Mouse (Mus musculus) neural tube, embryonic 14.5 days (tissue): Measurements from ENCODE around the gene Ankrd44. TPM values are rescaled to one million over a fixed set of nuclear protein-coding genes. Genes with fewer than 3 reads are reported as not detected.

Experiments used
- ATAC-seq: fragments of 200-750 bp; cut with Nextera tagmentation; 2 replicates; pipeline ENCODE4 v1.8.0; 2017; ENCODE audit warnings: low read depth, mild to moderate bottlenecking, moderate TSS enrichment, moderate library complexity
- H3K27ac ChIP-seq: fragments of 300-500 bp; sonication (generic); 2 replicates; pipeline ENCODE4 v1.5.1; 2014; ENCODE audit warnings: low read depth, mild to moderate bottlenecking, control low read depth, low read length, moderate library complexity, mixed read lengths
- H3K27me3 ChIP-seq: fragments of 300-500 bp; sonication (generic); 2 replicates; pipeline ENCODE4 v1.6.1; 2014; ENCODE audit warnings: low read length; ENCODE audit not compliant: control insufficient read depth, insufficient read depth
- H3K36me3 ChIP-seq: fragments of 300-500 bp; sonication (generic); 2 replicates; pipeline ENCODE4 v1.6.1; 2014; ENCODE audit warnings: low read length, mixed read lengths; ENCODE audit not compliant: control insufficient read depth, insufficient read depth
- H3K4me1 ChIP-seq: fragments of 300-500 bp; sonication (generic); 2 replicates; pipeline ENCODE4 v1.6.1; 2014; ENCODE audit warnings: low read length; ENCODE audit not compliant: control insufficient read depth, insufficient read depth
- H3K4me2 ChIP-seq: fragments of 300-500 bp; sonication (generic); 2 replicates; pipeline ENCODE4 v1.6.1; 2014; ENCODE audit warnings: mild to moderate bottlenecking, low read depth, low read length, control low read depth
- H3K4me3 ChIP-seq: fragments of 300-500 bp; sonication (generic); 2 replicates; pipeline ENCODE4 v1.5.1; 2014; ENCODE audit warnings: low read depth, low read length, control low read depth, mixed read lengths
- H3K9ac ChIP-seq: fragments of 300-500 bp; sonication (generic); replicated peaks from 2 replicates; pipeline ENCODE4 v1.6.1; 2014; ENCODE audit warnings: low read depth, mild to moderate bottlenecking, control low read depth, low read length, mixed read lengths
- H3K9me3 ChIP-seq: fragments of 300-500 bp; sonication (generic); 2 replicates; pipeline ENCODE4 v1.6.1; 2016; ENCODE audit warnings: low read length; ENCODE audit not compliant: control insufficient read depth
- WGBS: fragments of 180-500 bp; shearing (Covaris S2); extraction: QIAGEN DNeasy Blood & Tissue Kit; methylation state at CpG from one replicate; pipeline ENCODE4 v1.1.7; 2014; 5-methylcytosine and 5-hydroxymethylcytosine counted together
- polyA plus RNA-seq: library from polyadenylated mRNA; unstranded; fragments of >200 nt; fragmentation: Nextera tagmentation; extraction: Ambion mirVana; gene quantifications from 2 replicates; pipeline ENCODE4 v1.2.1, GENCODE M21; 2014

Gene Ankrd44
- polyA plus RNA-seq, 1 experiment from 2014 or later: 41.0 TPM

DNA sequence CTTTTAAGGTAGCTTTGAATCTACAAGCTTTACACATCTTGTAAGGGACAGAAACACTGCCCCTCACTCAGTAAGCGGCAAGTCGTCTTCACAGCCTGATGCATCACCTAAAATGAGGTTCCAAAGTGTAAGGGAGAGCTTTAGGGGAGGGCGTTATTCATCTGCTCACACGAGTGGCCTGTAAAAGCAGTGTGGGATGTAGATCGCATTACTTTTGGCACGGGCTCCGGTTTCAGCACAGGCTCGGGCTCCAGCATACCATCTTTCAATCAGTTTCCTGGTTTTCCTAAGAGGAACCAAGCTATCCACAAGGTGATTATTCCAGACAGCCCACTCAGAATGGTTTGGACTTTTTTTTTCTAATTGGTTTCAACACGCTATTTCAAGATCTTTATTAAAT is 74.6 kb downstream of the Ankrd44 start:
- Histone ChIP-seq H3K9ac (no peak overlapping the region), H3K27me3 (no peaks in the 10 kb centered on the region), H3K4me3 (no peak overlapping the region), H3K9me3 (no peaks in the 10 kb centered on the region), H3K4me2 (no peak overlapping the region), H3K36me3 (no peaks in the 10 kb centered on the region), H3K27ac (no peak overlapping the region), H3K4me1 (peaks cover 7% of the 10 kb centered on the region; the same call in 1 of the 2 replicates)
- ATAC-seq: no peak
- 72% methylated on average over 9 of the region's 9 CpGs for WGBS

GRCm38 (mm10) chr1:54850077-54850476 is 76.1 kb downstream of the Ankrd44 start:
- 51% methylated on average over 8 of the region's 8 CpGs for WGBS
- no peak for ATAC-seq
- H3K4me2 ChIP-seq: no peak overlapping the region
- no peaks in the 10 kb centered on the region for H3K27me3 ChIP-seq
- no peak overlapping the region for H3K9ac ChIP-seq
- no peak overlapping the region for H3K27ac ChIP-seq
- H3K9me3 ChIP-seq: no peaks in the 10 kb centered on the region
- no peak overlapping the region for H3K4me3 ChIP-seq
- no peaks in the 10 kb centered on the region for H3K36me3 ChIP-seq
- H3K4me1 ChIP-seq: peaks cover 7% of the 10 kb centered on the region; the same call in 1 of the 2 replicates

- no peak overlapping the region for H3K9ac ChIP-seq
- no peak for ATAC-seq
- WGBS: 89% methylated on average over 1 of the region's 1 CpGs
Measured at GRCm38 (mm10) chr1:54847238-54847637, 78.9 kb downstream of the Ankrd44 start.

GRCm38 (mm10) chr1:54846346-54847000 is 79.7 kb downstream of the Ankrd44 start:
- Histone ChIP-seq H3K4me3 (no peak overlapping the region), H3K4me1 (no peaks in the 10 kb centered on the region), H3K4me2 (no peak overlapping the region), H3K9me3 (no peaks in the 10 kb centered on the region), H3K9ac (no peak overlapping the region), H3K36me3 (no peaks in the 10 kb centered on the region), H3K27me3 (no peaks in the 10 kb centered on the region), H3K27ac (no peak overlapping the region)
- 82% methylated on average over 5 of the region's 5 CpGs for WGBS
- no peak for ATAC-seq

More at GRCm38 (mm10) chr1:54847238-54847637, 78.9 kb downstream of the Ankrd44 start:
- H3K4me3 ChIP-seq: no peak overlapping the region
- no peak overlapping the region for H3K4me2 ChIP-seq
- no peaks in the 10 kb centered on the region for H3K4me1 ChIP-seq
- no peaks in the 10 kb centered on the region for H3K36me3 ChIP-seq
- no peaks in the 10 kb centered on the region for H3K9me3 ChIP-seq
- no peaks in the 10 kb centered on the region for H3K27me3 ChIP-seq
- no peak overlapping the region for H3K27ac ChIP-seq

DNA sequence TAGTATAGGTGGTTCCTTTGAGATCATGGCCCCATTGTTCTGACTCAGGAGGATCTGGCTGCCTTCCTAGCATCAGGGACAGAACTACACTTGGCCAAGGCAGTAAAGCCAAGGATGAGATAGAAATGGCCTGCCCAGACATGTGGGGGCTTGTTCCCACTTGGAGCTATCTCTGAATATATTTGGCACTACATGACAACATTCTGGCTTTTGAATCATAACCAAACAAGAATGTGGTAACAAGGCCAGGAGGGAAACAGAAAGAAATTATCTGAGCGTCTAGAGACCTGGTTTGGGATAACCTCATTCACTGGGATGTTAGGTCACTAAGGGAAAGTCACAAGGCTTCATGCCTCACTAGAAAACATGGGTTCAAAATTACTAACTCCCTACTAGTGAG is 81.8 kb downstream of the Ankrd44 start:
- Histone ChIP-seq H3K4me3 (no peak overlapping the region), H3K4me2 (no peak overlapping the region), H3K9me3 (no peaks in the 10 kb centered on the region), H3K9ac (no peak overlapping the region), H3K4me1 (no peaks in the 10 kb centered on the region), H3K36me3 (no peaks in the 10 kb centered on the region), H3K27ac (no peak overlapping the region), H3K27me3 (no peaks in the 10 kb centered on the region)
- WGBS: 89% methylated on average over 1 of the region's 1 CpGs
- no peak for ATAC-seq

DNA sequence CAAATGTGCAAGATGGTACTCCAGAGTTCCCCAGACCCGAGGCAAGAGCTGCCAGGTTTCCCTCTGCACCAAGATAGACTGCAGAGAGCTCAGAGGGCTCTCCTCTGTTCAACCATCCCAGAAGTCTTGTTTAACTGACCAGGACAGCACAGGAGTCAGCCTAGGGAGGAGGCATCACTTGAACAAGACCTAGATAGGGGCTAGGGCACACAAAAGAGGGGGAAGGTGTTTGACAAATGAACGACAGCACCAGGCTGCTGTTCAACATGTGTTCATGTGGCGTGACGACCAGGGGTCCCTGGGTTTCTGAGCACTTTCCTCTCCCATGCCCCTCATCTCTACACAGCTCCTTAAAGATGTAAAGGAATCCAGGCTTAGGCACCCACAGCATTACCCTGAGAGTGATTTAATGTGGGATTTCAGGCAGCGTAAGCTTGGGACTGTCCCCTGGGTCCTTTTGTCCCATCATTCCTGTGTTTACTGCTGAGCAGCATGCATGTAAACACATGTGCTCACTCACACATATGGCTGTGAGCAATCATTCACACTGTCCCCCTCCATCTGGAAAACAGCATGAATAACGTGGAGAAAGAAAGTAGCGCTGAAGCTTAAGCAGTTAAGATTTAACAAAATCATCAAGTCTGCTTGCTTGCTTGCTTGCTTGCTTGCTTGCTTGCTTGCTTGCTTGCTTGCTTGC is 83.3 kb downstream of the Ankrd44 start:
- ATAC-seq: peak; percentile 77; the same call in 1 of the 2 replicates
- WGBS: 57% methylated on average over 7 of the region's 7 CpGs
- H3K9ac ChIP-seq: no peak overlapping the region
- H3K4me2 ChIP-seq: no peak overlapping the region
- no peaks in the 10 kb centered on the region for H3K36me3 ChIP-seq
- no peak overlapping the region for H3K27ac ChIP-seq
- no peaks in the 10 kb centered on the region for H3K9me3 ChIP-seq
- H3K4me1 ChIP-seq: no peaks in the 10 kb centered on the region
- H3K27me3 ChIP-seq: no peaks in the 10 kb centered on the region
- H3K4me3 ChIP-seq: no peak overlapping the region

DNA sequence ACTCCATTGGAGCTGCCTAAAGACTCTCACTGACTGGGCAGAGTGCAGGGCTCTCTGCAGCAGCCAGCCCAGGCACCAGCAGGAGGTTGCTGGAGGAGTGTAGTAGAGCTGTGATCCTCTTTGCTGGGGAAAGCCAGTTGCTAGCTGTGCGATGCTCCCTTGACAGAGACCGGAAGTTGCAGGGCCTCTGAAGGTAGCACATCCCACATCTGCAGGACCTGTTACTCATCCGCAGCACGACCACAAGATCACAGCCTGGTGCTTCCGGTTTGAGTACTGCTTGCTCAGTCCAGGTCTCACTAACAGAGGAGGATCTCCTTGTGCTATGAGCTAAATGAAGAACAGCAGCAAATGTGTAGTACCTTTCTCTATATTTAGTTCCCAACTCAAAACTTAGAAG is 84.4 kb downstream of the Ankrd44 start:
- Histone ChIP-seq H3K36me3 (no peaks in the 10 kb centered on the region), H3K9ac (no peak overlapping the region), H3K27ac (no peak overlapping the region), H3K9me3 (no peaks in the 10 kb centered on the region), H3K27me3 (no peaks in the 10 kb centered on the region), H3K4me1 (no peaks in the 10 kb centered on the region), H3K4me2 (no peak overlapping the region), H3K4me3 (no peak overlapping the region)
- ATAC-seq: no peak
- WGBS: 72% methylated on average over 5 of the region's 5 CpGs

DNA sequence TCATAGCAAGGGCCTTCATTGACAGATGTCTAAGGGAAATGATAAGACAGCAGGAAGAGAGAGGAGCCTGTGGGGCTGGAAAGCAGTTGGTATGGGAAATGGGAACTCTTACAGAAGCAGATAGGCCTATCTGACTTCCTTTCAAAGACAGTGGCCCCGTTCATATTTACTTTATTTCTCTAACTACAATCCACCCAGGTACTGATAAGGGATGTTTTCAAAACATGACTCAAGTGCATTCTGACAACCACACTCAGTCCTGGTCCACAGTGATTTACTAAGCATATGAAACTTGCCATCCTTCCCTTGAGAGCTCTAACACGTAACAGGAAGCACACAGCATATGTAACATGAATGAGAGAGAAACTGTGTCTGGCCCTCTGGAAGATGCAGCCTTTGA is 86.1 kb downstream of the Ankrd44 start:
- 74% methylated on average over 2 of the region's 2 CpGs for WGBS
- Histone ChIP-seq H3K9me3 (no peaks in the 10 kb centered on the region), H3K27me3 (no peaks in the 10 kb centered on the region), H3K27ac (no peak overlapping the region), H3K4me1 (no peaks in the 10 kb centered on the region), H3K4me2 (no peak overlapping the region), H3K4me3 (no peak overlapping the region), H3K36me3 (no peaks in the 10 kb centered on the region), H3K9ac (no peak overlapping the region)
- ATAC-seq: no peak

GRCm38 (mm10) chr1:54838486-54838805 is 87.7 kb downstream of the Ankrd44 start:
- no peak overlapping the region for H3K4me3 ChIP-seq
- no peak for ATAC-seq
- no peaks in the 10 kb centered on the region for H3K27me3 ChIP-seq
- no peak overlapping the region for H3K4me2 ChIP-seq
- H3K9ac ChIP-seq: no peak overlapping the region
- no peaks in the 10 kb centered on the region for H3K9me3 ChIP-seq
- WGBS: 88% methylated on average over 6 of the region's 6 CpGs
- no peaks in the 10 kb centered on the region for H3K4me1 ChIP-seq
- H3K27ac ChIP-seq: no peak overlapping the region
- H3K36me3 ChIP-seq: no peaks in the 10 kb centered on the region
